Mouse (Mus musculus) CH12.LX (cell line): ENCODE measurements around the gene Suz12. TPM values are rescaled to one million over a fixed set of nuclear protein-coding genes. Genes with fewer than 3 reads are reported as not detected.

ENCODE experiments used
- DNase-seq: peaks from one replicate; pipeline ENCODE4 v3.0.0-alpha.2; 2013; ENCODE audit errors: extremely low read depth
- H3K27ac ChIP-seq: 2 replicates; pipeline ENCODE4 v1.5.1; 2012; ENCODE audit warnings: low read depth, mild to moderate bottlenecking, control low read depth, moderate library complexity; ENCODE audit not compliant: insufficient read depth
- H3K27me3 ChIP-seq: replicated peaks from 2 replicates; pipeline ENCODE3; 2012; ENCODE audit warnings: inconsistent platforms
- H3K36me3 ChIP-seq, 2 experiments: replicated peaks in 1 of 2; 2 replicates each; pipeline versions ENCODE3 to v1.6.1; 2012; ENCODE audit warnings: inconsistent platforms in 1 of 2, low read length in 1 of 2, mild to moderate bottlenecking in 1 of 2, mixed read lengths in 1 of 2, moderate library complexity in 1 of 2; ENCODE audit not compliant: control insufficient read depth in 1 of 2, insufficient read depth in 1 of 2
- H3K4me1 ChIP-seq, 2 experiments: 2 replicates each; pipeline ENCODE4 v1.6.1; 2012; ENCODE audit warnings: inconsistent platforms in 1 of 2, moderate library complexity in 1 of 2; ENCODE audit not compliant: insufficient read depth in 2 of 2, control insufficient read depth in 1 of 2
- H3K4me2 ChIP-seq: 2 replicates; pipeline ENCODE4 v1.6.1; 2012; ENCODE audit warnings: low read depth, mild to moderate bottlenecking, control low read depth; ENCODE audit not compliant: poor library complexity, insufficient read depth, severe bottlenecking
- H3K4me3 ChIP-seq, 3 experiments: fragments of 150-350 bp in 1 of 3; sonication (generic) in 1 of 3; replicated peaks in 1 of 3; 2 replicates each; pipeline versions ENCODE3 to v1.5.1; 2011 to 2012; ENCODE audit warnings: low read depth in 2 of 3, low read length in 2 of 3, mild to moderate bottlenecking in 2 of 3, moderate library complexity in 2 of 3, control low read depth in 1 of 3, improper control_type of control experiment in 1 of 3, inconsistent platforms in 1 of 3, mixed read lengths in 1 of 3; ENCODE audit not compliant: poor library complexity in 1 of 3
- H3K79me2 ChIP-seq: replicated peaks from 2 replicates; pipeline ENCODE4 v1.6.1; 2012; ENCODE audit warnings: mild to moderate bottlenecking, moderate library complexity; ENCODE audit not compliant: control insufficient read depth, poor library complexity, insufficient read depth, severe bottlenecking; ENCODE audit errors: extremely low read depth
- H3K9ac ChIP-seq: 2 replicates; pipeline ENCODE4 v1.6.1; 2012; ENCODE audit warnings: low read depth, mild to moderate bottlenecking, control low read depth, moderate library complexity; ENCODE audit not compliant: insufficient read depth
- H3K9me3 ChIP-seq: replicated peaks from 2 replicates; pipeline ENCODE3; 2012; ENCODE audit warnings: low read length, inconsistent platforms, mixed read lengths
- BHLHE40 ChIP-seq: IDR thresholded peaks from 2 replicates; pipeline ENCODE4 v1.6.1; 2011; ENCODE audit warnings: mild to moderate bottlenecking, low read depth, low read length, improper control_type of control experiment
- CHD2 ChIP-seq: IDR thresholded peaks from 2 replicates; pipeline ENCODE4 v1.6.1; 2011; ENCODE audit warnings: low read length, improper control_type of control experiment
- CTCF ChIP-seq, 2 experiments: IDR thresholded peaks in 1 of 2; conservative IDR thresholded peaks in 1 of 2; 2 replicates each; pipeline ENCODE4 v1.5.1; 2011 to 2012; ENCODE audit warnings: low read depth in 2 of 2, low read length in 2 of 2, improper control_type of control experiment in 1 of 2, inconsistent platforms in 1 of 2, mild to moderate bottlenecking in 1 of 2, moderate library complexity in 1 of 2
- EP300 ChIP-seq: IDR thresholded peaks from 2 replicates; pipeline ENCODE4 v1.6.1; 2011; ENCODE audit warnings: low read length, improper control_type of control experiment
- ETS1 ChIP-seq: conservative IDR thresholded peaks from 2 replicates; pipeline ENCODE4 v1.6.1; 2012; ENCODE audit warnings: low read depth, mild to moderate bottlenecking, inconsistent platforms, low read length, improper control_type of control experiment, moderate library complexity
- GABPA ChIP-seq: IDR thresholded peaks from 2 replicates; pipeline ENCODE4 v1.6.1; 2012; ENCODE audit warnings: low read depth, low read length, improper control_type of control experiment, inconsistent platforms; ENCODE audit not compliant: insufficient replicate concordance
- IRF4 ChIP-seq: IDR thresholded peaks from 2 replicates; pipeline ENCODE4 v1.6.1; 2014; ENCODE audit warnings: low read depth, mild to moderate bottlenecking, inconsistent platforms, low read length, improper control_type of control experiment
- KAT2A ChIP-seq: IDR thresholded peaks from 2 replicates; pipeline ENCODE4 v1.6.1; 2012; ENCODE audit warnings: low read length, improper control_type of control experiment, inconsistent platforms; ENCODE audit not compliant: insufficient replicate concordance
- MAFK ChIP-seq: IDR thresholded peaks from 2 replicates; pipeline ENCODE4 v1.6.1; 2011; ENCODE audit warnings: low read length, improper control_type of control experiment; ENCODE audit not compliant: insufficient replicate concordance
- MAX ChIP-seq: IDR thresholded peaks from 2 replicates; pipeline ENCODE4 v1.6.1; 2011; ENCODE audit warnings: low read length, improper control_type of control experiment
- MAZ ChIP-seq: IDR thresholded peaks from 2 replicates; pipeline ENCODE4 v1.6.1; 2012; ENCODE audit warnings: low read depth, mild to moderate bottlenecking, inconsistent platforms, low read length, improper control_type of control experiment, moderate library complexity
- MYC ChIP-seq: IDR thresholded peaks from 2 replicates; pipeline ENCODE4 v1.6.1; 2011; ENCODE audit warnings: low read depth, mild to moderate bottlenecking, improper control_type of control experiment, low read length
- NELFE ChIP-seq: IDR thresholded peaks from 2 replicates; pipeline ENCODE4 v1.6.1; 2011; ENCODE audit warnings: low read depth, low read length, improper control_type of control experiment
- PAX5 ChIP-seq: IDR thresholded peaks from 2 replicates; pipeline ENCODE4 v1.6.1; 2012; ENCODE audit warnings: low read length, inconsistent platforms, mixed read lengths
- POLR2A ChIP-seq: IDR thresholded peaks from 2 replicates; pipeline ENCODE4 v1.6.1; 2011; ENCODE audit warnings: low read depth, mild to moderate bottlenecking, improper control_type of control experiment, low read length
- SIN3A ChIP-seq: IDR thresholded peaks from 2 replicates; pipeline ENCODE4 v1.6.1; 2012; ENCODE audit warnings: low read length, improper control_type of control experiment, inconsistent platforms
- UBTF ChIP-seq: IDR thresholded peaks from 2 replicates; pipeline ENCODE4 v1.6.1; 2012; ENCODE audit warnings: low read depth, mild to moderate bottlenecking, inconsistent platforms, low read length, improper control_type of control experiment, moderate library complexity
- USF2 ChIP-seq: conservative IDR thresholded peaks from 2 replicates; pipeline ENCODE4 v1.6.1; 2011; ENCODE audit warnings: low read depth, low read length, improper control_type of control experiment
- ZC3H11A ChIP-seq: IDR thresholded peaks from 2 replicates; pipeline ENCODE4 v1.6.1; 2012; ENCODE audit warnings: low read depth, mild to moderate bottlenecking, inconsistent platforms, low read length, improper control_type of control experiment
- ZKSCAN1 ChIP-seq: IDR thresholded peaks from 2 replicates; pipeline ENCODE4 v1.6.1; 2012; ENCODE audit warnings: low read depth, inconsistent platforms, low read length, improper control_type of control experiment, borderline replicate concordance
- ZMIZ1 ChIP-seq: IDR thresholded peaks from 2 replicates; pipeline ENCODE4 v1.6.1; 2012; ENCODE audit warnings: low read depth, mild to moderate bottlenecking, inconsistent platforms, low read length, improper control_type of control experiment
- dilution Hi-C: fragments of 300-500 bp; cut with MboI; formaldehyde crosslinking; loops from 2 replicates; pipeline ENCODE4 v1.14.3; 2020; ENCODE audit warnings: low sequenced_read_pairs; ENCODE audit not compliant: extremely low pct_unique_long_range_greater_than_20kb, extremely low pct_ligation_motif_present
- in situ Hi-C: fragments of 300-500 bp; cut with MboI; formaldehyde crosslinking; loops from 3 replicates; pipeline ENCODE4 v1.14.3; 2019; ENCODE audit warnings: low sequenced_read_pairs, low pct_ligation_motif_present, low pct_unique_long_range_greater_than_20kb, mixed read lengths
- polyA plus RNA-seq: library from polyadenylated mRNA; unstranded; fragments of >175 nt; gene quantifications from 2 replicates; pipeline ENCODE4 v1.2.1, GENCODE M21; 2012; ENCODE audit warnings: low read depth; ENCODE audit not compliant: insufficient read length
- total RNA-seq, 2 experiments: library from RNA; depleted of rRNA; stranded (reverse); fragments of 300-350 nt in 1 of 2; fragments of >200 nt in 1 of 2; gene quantifications; 2 replicates each; pipeline ENCODE4 v1.2.3; 2012 to 2014

Gene Suz12
- total and polyA plus RNA-seq, 3 experiments = 56.7 to 160 (median 124) TPM

GRCm38 (mm10) chr11:79943136-79943535 lies 49.8 kb upstream of the Suz12 start:
- Histone ChIP-seq H3K9me3 (no peaks in the 10 kb centered on the region), H3K9ac (no peak overlapping the region), H3K27ac (no peak overlapping the region), H3K4me3 (no peak overlapping the region), H3K36me3 (peaks cover 67 to 96% of the 10 kb centered on the region in 2 experiments), H3K27me3 (no peaks in the 10 kb centered on the region)
- in situ Hi-C loops (no loop called here), dilution Hi-C loops (no loop called here)
- TF ChIP-seq IRF4 = no peak
- no peak for TF ChIP-seq MAX
- TF ChIP-seq MAZ = no peak
- TF ChIP-seq ZMIZ1 = no peak
- no peak for TF ChIP-seq ZC3H11A
- no peak for TF ChIP-seq CTCF (conservative IDR thresholded peaks at IDR 0.05 in 1 of 2, IDR thresholded peaks at IDR 0.05 in 1 of 2; ENCODE audit: low read depth in 2 of 2, low read length in 2 of 2)
- TF ChIP-seq MAFK = no peak
- no peak for TF ChIP-seq PAX5
- TF ChIP-seq EP300 = no peak
- no peak for TF ChIP-seq MYC
- no peak for TF ChIP-seq USF2
- TF ChIP-seq GABPA = no peak
- TF ChIP-seq CHD2 = no peak
- no peak for TF ChIP-seq ETS1
- TF ChIP-seq KAT2A = no peak
- TF ChIP-seq BHLHE40 = no peak
- no peak for TF ChIP-seq SIN3A
- no peak for TF ChIP-seq POLR2A
- TF ChIP-seq UBTF = no peak
- TF ChIP-seq ZKSCAN1 = no peak
- TF ChIP-seq, all 38 proteins: peak for 0
- H3K4me1 ChIP-seq = no peaks in the 10 kb centered on the region
- no peak for DNase-seq
- no peaks in the 10 kb centered on the region for H3K79me2 ChIP-seq
- no peak overlapping the region for H3K4me2 ChIP-seq

- TF ChIP-seq NELFE = no peak
- TF ChIP-seq GABPA = no peak
- no peak overlapping the region for H3K9ac ChIP-seq
- no peak overlapping the region for H3K27ac ChIP-seq
- H3K4me1 ChIP-seq = no peaks in the 10 kb centered on the region
- no peak overlapping the region for H3K4me2 ChIP-seq
- H3K27me3 ChIP-seq = no peaks in the 10 kb centered on the region
- in situ Hi-C loops (no loop called here), dilution Hi-C loops (no loop called here)
- H3K79me2 ChIP-seq = no peaks in the 10 kb centered on the region
- H3K9me3 ChIP-seq = no peaks in the 10 kb centered on the region
- H3K36me3 ChIP-seq = peaks cover 68 to 95% of the 10 kb centered on the region in 2 experiments
- DNase-seq = no peak
- H3K4me3 ChIP-seq = no peak overlapping the region
These were observed 49.3 kb upstream of the Suz12 start for GRCm38 (mm10) chr11:79943601-79944000.
